ENCODE assay signal across 26 mouse cellular contexts in the genomic region with DNA sequence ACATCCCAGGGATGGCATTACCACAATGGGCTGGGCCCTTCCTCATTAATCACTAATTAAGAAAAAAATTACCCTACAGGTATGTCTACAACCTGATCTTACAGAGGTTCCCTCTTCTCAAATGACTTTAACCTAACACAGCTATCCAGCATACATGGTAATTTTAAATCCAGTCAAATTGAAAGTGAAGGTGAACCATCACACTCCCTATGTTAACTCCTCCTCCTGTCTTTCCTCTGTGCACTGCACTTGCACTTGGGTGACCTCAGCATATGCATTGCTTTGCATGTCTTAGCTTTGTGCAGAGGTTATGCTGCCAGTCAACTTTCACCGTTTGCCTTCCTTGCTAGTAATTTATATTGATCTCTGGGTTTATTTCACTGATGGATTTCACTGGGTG. TPM values are rescaled to one million over a fixed set of nuclear protein-coding genes. Genes with fewer than 3 reads are reported as not detected.
DNase-seq lines count a peak whose midpoint lies in the region; ATAC-seq lines count a peak whose summit lies in the region.
"Had no signal": no experiment of that assay in that cellular context is flagged by ENCODE, and none has a peak within 500 bp of the region (broad histone marks: within the 10 kb centered on the region; RNA-seq: fewer than 3 reads in every experiment).

No protein-coding gene starts in this region.

- H3K4me2 ChIP-seq in kidney, embryonic 15.5 days = no peak overlapping the region
- H3K4me2 ChIP-seq in neural tube, embryonic 15.5 days = no peak overlapping the region
- H3K4me2 ChIP-seq: forebrain, embryonic 13.5 days; heart, embryonic 13.5 days; hindbrain, embryonic 14.5 days; intestine, embryonic 15.5 days had no signal

- peaks cover 98% of the 10 kb centered on the region for H3K36me3 ChIP-seq in heart, embryonic 10.5 days
- peaks cover 98% of the 10 kb centered on the region for H3K36me3 ChIP-seq in kidney, embryonic 15.5 days
- peaks cover 83% of the 10 kb centered on the region for H3K36me3 ChIP-seq in neural tube, embryonic 15.5 days

- no peak overlapping the region for H3K4me3 ChIP-seq in heart, embryonic 10.5 days
- no peak overlapping the region for H3K4me3 ChIP-seq in kidney, embryonic 15.5 days (replicated peaks)
- no peak overlapping the region for H3K4me3 ChIP-seq in neural tube, embryonic 15.5 days (replicated peaks)
- H3K4me3 ChIP-seq: forebrain, embryonic 10.5 days; forebrain, embryonic 13.5 days; heart, embryonic 13.5 days; intestine, embryonic 15.5 days had no signal

- H3K4me1 ChIP-seq in heart, embryonic 10.5 days = no peaks in the 10 kb centered on the region
- no peaks in the 10 kb centered on the region for H3K4me1 ChIP-seq in kidney, embryonic 15.5 days
- H3K4me1 ChIP-seq in neural tube, embryonic 15.5 days = no peaks in the 10 kb centered on the region
- H3K4me1 ChIP-seq: forebrain, embryonic 10.5 days; forebrain, embryonic 13.5 days; heart, embryonic 13.5 days; intestine, embryonic 15.5 days had no signal

- peak; percentile 36 for DNase-seq in heart, embryonic 10.5 days (ENCODE audit: low spot score)
- no peak for DNase-seq in heart, adult 11 months
- peak; percentile 44 for DNase-seq in CD4-positive, CD25-positive, alpha-beta regulatory T cell, adult 2 months (ENCODE audit: low read depth, low spot score)
- no peak for DNase-seq in gastrocnemius, postnatal 4 days (ENCODE audit: low spot score in 2 of 2)
- DNase-seq: adrenal gland, postnatal 10 days; adrenal gland, postnatal 36 days; B cell, adult 2 months; cerebellum, adult 18-20 months; cerebellum, adult 9-10 months; cerebellum, postnatal 14 days; gastrocnemius, postnatal 10 days; gastrocnemius, postnatal 36 days; heart, adult 18-20 months; heart, postnatal 14 days; heart, postnatal 4 days had no signal

- no peak overlapping the region for H3K27ac ChIP-seq in heart, embryonic 10.5 days
- H3K27ac ChIP-seq in kidney, embryonic 15.5 days = no peak overlapping the region
- H3K27ac ChIP-seq in neural tube, embryonic 15.5 days (replicated peaks) = no peak overlapping the region
- H3K27ac ChIP-seq: forebrain, embryonic 10.5 days; forebrain, embryonic 13.5 days; heart, embryonic 13.5 days; hindbrain, embryonic 14.5 days; hindbrain, postnatal 0 days; intestine, embryonic 15.5 days had no signal

- H3K27me3 ChIP-seq in heart, embryonic 10.5 days (ENCODE audit: insufficient read depth, poor library complexity, severe bottlenecking) = no peaks in the 10 kb centered on the region
- no peaks in the 10 kb centered on the region for H3K27me3 ChIP-seq in kidney, embryonic 15.5 days
- H3K27me3 ChIP-seq in neural tube, embryonic 15.5 days (replicated peaks) = no peaks in the 10 kb centered on the region
- H3K27me3 ChIP-seq: forebrain, embryonic 13.5 days; heart, embryonic 13.5 days; intestine, embryonic 15.5 days had no signal

- ATAC-seq in activated CD4-positive, CD25-positive, alpha-beta regulatory T cell, adult 4 months = peak; percentile 91
- ATAC-seq in neutrophil, adult 5-6 weeks (ENCODE audit: extremely low read depth, insufficient number of reproducible peaks, low FRiP score, poor library complexity, severe bottlenecking) = 0 out of 2 replicates have a peak, but pooled peaks have one; percentile 47
- ATAC-seq in kidney, embryonic 15.5 days (replicated peaks; ENCODE audit: low FRiP score) = no peak
- ATAC-seq in neural tube, embryonic 15.5 days (ENCODE audit: low FRiP score) = no peak
- ATAC-seq: forebrain, embryonic 13.5 days; forebrain, embryonic 16.5 days; hindbrain, postnatal 0 days; intestine, embryonic 15.5 days had no signal

- 96% methylated on average over 1 of the region's 1 CpGs for WGBS in heart, embryonic 10.5 days
- WGBS in kidney, embryonic 15.5 days = 84% methylated on average over 1 of the region's 1 CpGs
- 81% methylated on average over 1 of the region's 1 CpGs for WGBS in neural tube, embryonic 15.5 days

- H3K9me3 ChIP-seq in heart, embryonic 10.5 days = no peaks in the 10 kb centered on the region
- H3K9me3 ChIP-seq in kidney, embryonic 15.5 days (replicated peaks) = no peaks in the 10 kb centered on the region
- no peaks in the 10 kb centered on the region for H3K9me3 ChIP-seq in neural tube, embryonic 15.5 days (replicated peaks)
- H3K9me3 ChIP-seq: forebrain, embryonic 10.5 days; forebrain, embryonic 13.5 days; heart, embryonic 13.5 days; intestine, embryonic 15.5 days had no signal

- no peak overlapping the region for H3K9ac ChIP-seq in kidney, embryonic 15.5 days
- H3K9ac ChIP-seq in neural tube, embryonic 15.5 days (replicated peaks) = no peak overlapping the region
- H3K9ac ChIP-seq: forebrain, embryonic 13.5 days; heart, embryonic 13.5 days; hindbrain, embryonic 14.5 days; intestine, embryonic 15.5 days had no signal

RNA-seq across cellular contexts. Expression of a gene that starts 34.1 kb away (rescaled TPM):
- polyA plus RNA-seq in heart, embryonic 10.5 days (2016; fragmentation: Nextera tagmentation; extraction: Ambion mirVana) = 52.9 and 58.7 TPM in 2 replicates
- 10 to 100 TPM; 36.7 to 41.6 TPM for polyA plus RNA-seq in activated CD4-positive, CD25-positive, alpha-beta regulatory T cell, adult 4 months (2017; shearing (Covaris generic))
- 42.8 and 43.1 TPM in 2 replicates for total RNA-seq in neutrophil, adult 5-6 weeks (2017)
- 65.2 and 71.2 TPM in 2 replicates for polyA plus RNA-seq in kidney, embryonic 15.5 days (2015; fragmentation: Nextera tagmentation; extraction: Ambion mirVana)
- polyA plus RNA-seq in neural tube, embryonic 15.5 days (2015; fragmentation: Nextera tagmentation; extraction: Ambion mirVana) = 32.2 and 35.8 TPM in 2 replicates
- 10 to 100 TPM; 26.1 to 27.6 TPM for total RNA-seq in gastrocnemius, postnatal 4 days (2021)

RNA-seq across cellular contexts. Expression of a gene that starts 34.2 kb away (rescaled TPM):
- polyA plus RNA-seq in heart, embryonic 10.5 days (2016; fragmentation: Nextera tagmentation; extraction: Ambion mirVana) = 45.5 and 53.6 TPM in 2 replicates
- polyA plus RNA-seq in activated CD4-positive, CD25-positive, alpha-beta regulatory T cell, adult 4 months (2017; shearing (Covaris generic)) = 10 to 100 TPM; 11.2 to 16.9 TPM
- total RNA-seq in neutrophil, adult 5-6 weeks (2017) = 0.58 and 1.4 TPM in 2 replicates
- 59.7 and 60.1 TPM in 2 replicates for polyA plus RNA-seq in kidney, embryonic 15.5 days (2015; fragmentation: Nextera tagmentation; extraction: Ambion mirVana)
- 5.4 and 16.3 TPM in 2 replicates for polyA plus RNA-seq in neural tube, embryonic 15.5 days (2015; fragmentation: Nextera tagmentation; extraction: Ambion mirVana)
- 10 to 100 TPM; 14.7 to 15.2 TPM for total RNA-seq in gastrocnemius, postnatal 4 days (2021)

Comparison
In these comparisons a context has a peak if more than half of its experiments do, and no peak if none do; other contexts are left out.
1. DNase-seq: peak in heart, embryonic 10.5 days (single experiment) and CD4-positive, CD25-positive, alpha-beta regulatory T cell, adult 2 months (single experiment); none in heart, adult 11 months (single experiment) and gastrocnemius, postnatal 4 days (0 of 2).
2. ATAC-seq: peak in activated CD4-positive, CD25-positive, alpha-beta regulatory T cell, adult 4 months (single experiment) and neutrophil, adult 5-6 weeks (single experiment); none in kidney, embryonic 15.5 days (single experiment) and neural tube, embryonic 15.5 days (single experiment).